Mouse (Mus musculus) E14TG2a.4 (cell line): ENCODE data around the gene 2900026A02Rik.

Experiments used
- CTCF ChIP-seq: conservative IDR thresholded peaks from 2 replicates; pipeline ENCODE4 v1.5.1; 2014; ENCODE audit warnings: low read length
- NANOG ChIP-seq: IDR thresholded peaks from 2 replicates; pipeline ENCODE4 v1.6.1; 2014; ENCODE audit warnings: borderline replicate concordance, low read length, mixed read lengths
- POU5F1 ChIP-seq: IDR thresholded peaks from 2 replicates; pipeline ENCODE4 v1.6.1; 2014; ENCODE audit warnings: low read length, borderline replicate concordance

GRCm38 (mm10) chr5:113100422-113100821 is 120.6 kb downstream of the 2900026A02Rik start:
- TF ChIP-seq POU5F1: no peak
- TF ChIP-seq CTCF: no peak
- TF ChIP-seq NANOG: no peak
